Mouse (Mus musculus): ENCODE data around the gene Fgr. TPM values are rescaled to one million over a fixed set of nuclear protein-coding genes. Genes with fewer than 3 reads are reported as not detected.

Fgr gene
- polyA plus RNA-seq, 1 experiment, result not detected

DNA sequence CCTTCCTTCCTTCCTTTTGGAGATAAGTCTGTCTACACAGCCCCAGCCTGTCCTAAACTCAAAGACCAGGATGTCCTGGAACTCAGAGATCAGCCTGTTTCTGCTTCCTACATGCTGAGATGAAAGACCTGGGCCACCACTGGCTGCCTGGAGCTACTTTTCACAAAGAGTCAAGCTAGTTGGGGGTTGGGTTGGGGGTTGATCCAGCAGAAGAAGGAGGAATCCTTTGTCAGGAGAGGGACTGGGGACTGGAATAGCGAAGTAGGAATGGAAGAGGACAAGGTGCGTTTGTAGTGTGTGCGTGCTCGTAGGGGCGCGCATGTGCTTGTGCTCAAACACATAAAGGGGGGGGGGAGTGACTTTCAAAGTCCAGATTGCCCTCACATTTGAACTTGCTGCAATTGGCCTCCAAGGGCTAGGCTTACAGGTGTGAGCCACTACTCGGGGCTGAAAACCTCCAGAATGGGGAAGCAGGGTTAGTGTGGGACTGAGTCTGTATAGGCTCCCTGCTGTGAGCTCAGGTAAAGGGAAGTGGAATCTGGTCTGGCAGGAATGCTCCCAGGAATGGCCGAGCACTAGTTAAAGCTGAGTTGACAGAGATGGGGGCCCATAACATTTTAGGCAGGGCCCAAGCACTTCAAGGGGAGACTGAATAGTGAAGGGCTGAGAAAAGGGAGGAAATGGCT lies 58.7 kb downstream of the Fgr start:
- no peak for TF ChIP-seq GATA1 (IDR thresholded peaks at IDR 0.05; ENCODE audit: low read length)

DNA sequence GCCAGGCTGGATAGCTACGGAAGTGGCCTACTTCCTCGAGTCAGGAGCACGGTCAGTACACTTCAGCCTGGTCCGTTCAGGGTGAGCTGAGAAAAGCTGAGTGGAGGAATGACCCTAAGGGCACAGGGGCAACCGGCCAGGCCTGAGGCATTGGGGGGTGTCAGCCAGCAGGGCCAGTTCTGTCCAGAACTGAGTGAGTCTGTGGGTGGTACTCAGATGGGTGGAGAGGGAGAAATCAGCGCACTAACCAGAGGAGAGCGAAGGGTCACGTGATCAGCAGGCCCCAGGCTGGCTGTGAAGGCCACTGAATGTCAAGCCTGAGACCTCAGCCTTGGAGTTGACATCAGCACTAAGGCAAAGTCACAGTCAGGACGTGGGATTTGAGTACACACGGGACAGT lies 60.6 kb downstream of the Fgr start:
- no peak for TF ChIP-seq GATA1 (IDR thresholded peaks at IDR 0.05; ENCODE audit: low read length)

DNA sequence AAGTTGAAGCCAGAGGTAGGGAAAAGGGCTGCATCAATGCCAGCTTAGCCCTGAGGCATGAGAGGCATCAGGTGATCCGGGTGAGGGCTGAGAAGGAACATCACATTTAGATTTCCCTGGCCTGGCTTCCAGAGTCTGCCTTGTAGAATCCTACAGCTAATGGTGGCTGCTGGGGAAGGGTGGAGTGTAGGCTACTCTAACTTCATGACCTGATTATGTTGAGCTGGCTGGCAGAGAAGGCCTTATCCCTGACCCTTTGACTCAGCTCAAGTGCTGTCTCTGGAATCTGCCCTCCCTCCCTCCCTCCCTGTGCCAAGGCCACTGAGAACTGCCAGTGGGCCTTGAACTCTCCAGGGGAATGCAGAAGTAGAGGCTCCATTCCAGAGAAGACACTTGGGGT lies 61.6 kb downstream of the Fgr start:
- no peak for TF ChIP-seq GATA1 (IDR thresholded peaks at IDR 0.05; ENCODE audit: low read length)

DNA sequence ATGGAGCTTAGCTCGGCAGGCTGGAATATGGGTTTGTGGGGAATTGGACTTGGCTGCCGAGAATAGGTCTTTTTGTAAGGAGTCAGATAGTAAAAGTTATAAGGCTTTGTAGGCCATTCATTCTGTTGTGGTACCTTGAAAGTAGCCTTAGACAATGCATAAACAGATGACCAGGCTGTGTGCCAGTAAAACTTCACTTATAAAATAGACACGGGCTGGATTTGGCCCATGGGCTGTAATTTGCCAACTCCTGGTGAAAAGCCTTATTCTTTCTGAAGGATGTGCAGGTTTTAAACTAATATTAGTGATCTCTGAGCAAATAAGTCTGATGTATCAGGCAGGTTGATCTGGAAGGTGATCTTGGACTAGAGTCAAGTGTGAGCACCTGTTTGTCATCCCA lies 62.1 kb downstream of the Fgr start:
- TF ChIP-seq GATA1 (IDR thresholded peaks at IDR 0.05; ENCODE audit: low read length), result no peak

DNA sequence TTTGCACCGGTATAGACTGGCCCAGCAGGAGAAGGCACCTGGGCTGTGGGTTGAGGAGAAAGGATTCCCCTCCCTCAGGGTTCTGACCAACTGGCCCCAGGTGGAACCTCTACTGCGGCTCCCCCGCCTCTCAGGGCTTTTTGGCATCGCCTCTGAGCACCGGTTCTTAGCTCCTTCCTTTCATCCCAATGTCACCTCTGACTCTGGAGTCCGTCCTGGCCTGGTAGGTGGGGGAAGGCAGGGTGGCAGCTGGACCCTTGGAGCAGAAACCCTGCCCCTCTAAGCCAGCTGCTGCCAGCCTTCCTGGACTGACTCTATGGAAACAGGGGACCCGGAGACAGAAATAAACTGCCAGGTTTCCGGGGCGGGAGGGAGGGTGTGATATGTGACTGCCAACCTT lies 63.4 kb downstream of the Fgr start:
- no peak for TF ChIP-seq GATA1 (IDR thresholded peaks at IDR 0.05; ENCODE audit: low read length)

GRCm38 (mm10) chr4:133037798-133038197 lies 63.9 kb downstream of the Fgr start:
- no peak for TF ChIP-seq GATA1 (IDR thresholded peaks at IDR 0.05; ENCODE audit: low read length)

GRCm38 (mm10) chr4:133038521-133039115 lies 64.7 kb downstream of the Fgr start:
- no peak for TF ChIP-seq GATA1 (IDR thresholded peaks at IDR 0.05; ENCODE audit: low read length)

DNA sequence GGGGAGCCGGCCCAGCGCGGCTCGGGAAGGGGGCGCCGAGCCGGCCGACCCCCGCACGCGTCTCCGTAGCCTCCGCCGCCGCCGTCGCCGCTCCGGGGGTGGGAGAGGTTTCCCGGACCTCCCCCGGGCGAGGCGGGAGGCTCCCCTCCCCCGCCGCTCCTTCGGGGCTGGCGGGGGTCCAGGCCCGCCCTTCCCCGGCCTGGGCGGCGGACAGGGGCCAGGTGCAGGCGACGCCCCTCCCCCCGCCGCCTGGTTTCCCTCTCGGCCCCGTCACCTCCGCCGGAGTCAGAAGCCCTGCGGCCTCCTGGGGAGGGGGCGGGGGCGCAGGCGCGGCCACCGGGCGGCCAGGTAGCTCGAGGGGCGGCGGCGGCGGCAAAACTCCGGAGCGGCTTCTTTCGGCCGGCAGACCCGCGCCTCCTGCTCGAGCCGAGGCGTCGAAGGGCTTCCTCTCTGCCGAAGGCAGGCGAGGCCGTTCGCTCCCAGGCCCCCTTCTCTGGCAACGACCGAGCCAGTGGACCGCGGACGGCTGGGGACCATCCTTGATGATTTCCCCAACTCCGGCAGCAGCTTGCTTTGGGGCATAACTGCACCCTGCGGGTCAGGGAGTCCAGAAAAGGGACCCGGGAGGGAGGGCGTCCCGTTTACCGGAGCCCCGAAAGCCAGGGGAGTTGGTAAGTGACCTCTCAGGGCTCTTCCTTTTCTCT lies 65.4 kb downstream of the Fgr start:
- no peak for TF ChIP-seq GATA1 (IDR thresholded peaks at IDR 0.05; ENCODE audit: low read length)

DNA sequence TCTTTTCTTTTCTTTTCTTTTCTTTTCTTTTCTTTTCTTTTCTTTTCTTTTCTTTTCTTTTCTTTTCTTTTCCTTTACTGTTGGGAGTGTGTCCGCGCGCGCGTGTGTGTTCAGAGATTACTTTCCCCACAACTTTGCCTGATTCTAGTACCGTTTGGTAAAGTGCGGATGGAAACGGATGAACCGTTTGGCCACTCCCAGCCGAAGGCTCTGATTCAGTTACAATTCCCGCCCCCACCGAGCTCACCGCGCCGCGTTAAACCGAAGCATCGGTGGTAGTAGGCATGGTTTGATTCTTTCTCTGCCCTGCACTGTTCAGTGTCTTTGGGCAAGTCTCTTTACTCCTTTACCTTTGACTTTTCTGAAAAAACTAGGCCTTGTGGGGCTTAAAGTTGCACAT lies 65.9 kb downstream of the Fgr start:
- TF ChIP-seq GATA1 (IDR thresholded peaks at IDR 0.05; ENCODE audit: low read length), result no peak

DNA sequence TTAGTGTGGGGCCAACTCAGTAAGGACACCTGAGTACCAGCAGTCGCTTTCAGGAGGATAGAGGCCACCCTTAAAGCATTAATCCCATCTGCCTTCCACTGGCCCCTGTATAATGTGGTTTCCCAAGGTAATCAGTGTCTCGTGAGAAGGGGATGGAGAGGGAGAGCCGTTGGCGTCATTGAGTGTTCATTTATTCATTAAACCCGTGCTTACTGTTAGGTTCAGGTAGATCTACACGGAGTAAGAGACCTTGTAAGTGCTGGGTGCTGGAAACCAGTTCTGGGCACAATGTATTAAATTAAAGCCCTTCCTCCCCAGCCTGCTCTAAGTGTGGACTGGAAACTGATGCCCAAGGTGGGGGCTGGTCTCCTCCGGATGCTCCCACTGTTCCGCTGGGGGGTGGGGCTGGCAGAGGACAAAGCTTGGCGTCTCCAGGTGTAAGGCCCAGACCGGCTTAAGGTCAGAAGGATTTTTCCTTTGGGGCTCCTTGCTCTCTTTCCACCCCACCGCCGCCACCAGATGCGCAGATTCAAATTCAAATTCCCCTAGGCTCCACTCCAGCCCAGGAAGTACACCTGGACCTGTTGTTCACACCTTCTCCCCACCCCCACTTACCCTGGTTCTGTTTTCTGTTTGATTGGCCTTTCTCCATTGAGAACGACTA lies 66.5 kb downstream of the Fgr start:
- no peak for TF ChIP-seq GATA1 (IDR thresholded peaks at IDR 0.05; ENCODE audit: low read length)

DNA sequence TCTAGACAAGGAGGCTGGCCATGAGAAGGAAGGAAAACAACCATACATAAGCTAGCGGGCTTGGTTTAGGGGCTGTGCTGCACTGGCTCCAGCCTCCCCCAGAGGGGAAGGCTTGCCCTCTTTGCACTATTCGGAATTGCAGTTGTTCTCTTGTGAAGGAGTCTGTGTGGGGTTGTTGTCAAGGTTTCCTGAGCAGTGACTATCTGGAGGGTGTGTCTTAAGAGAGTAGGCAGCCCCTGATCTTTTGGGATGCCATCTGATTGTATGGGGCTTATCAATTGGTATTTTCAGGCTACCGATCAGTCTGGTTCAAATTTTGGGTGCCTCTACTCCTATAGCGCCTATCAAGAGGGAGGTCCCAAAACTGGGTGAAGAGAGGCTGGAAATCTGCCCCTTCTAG lies 68.3 kb downstream of the Fgr start:
- TF ChIP-seq GATA1 (IDR thresholded peaks at IDR 0.05; ENCODE audit: low read length), result no peak

DNA sequence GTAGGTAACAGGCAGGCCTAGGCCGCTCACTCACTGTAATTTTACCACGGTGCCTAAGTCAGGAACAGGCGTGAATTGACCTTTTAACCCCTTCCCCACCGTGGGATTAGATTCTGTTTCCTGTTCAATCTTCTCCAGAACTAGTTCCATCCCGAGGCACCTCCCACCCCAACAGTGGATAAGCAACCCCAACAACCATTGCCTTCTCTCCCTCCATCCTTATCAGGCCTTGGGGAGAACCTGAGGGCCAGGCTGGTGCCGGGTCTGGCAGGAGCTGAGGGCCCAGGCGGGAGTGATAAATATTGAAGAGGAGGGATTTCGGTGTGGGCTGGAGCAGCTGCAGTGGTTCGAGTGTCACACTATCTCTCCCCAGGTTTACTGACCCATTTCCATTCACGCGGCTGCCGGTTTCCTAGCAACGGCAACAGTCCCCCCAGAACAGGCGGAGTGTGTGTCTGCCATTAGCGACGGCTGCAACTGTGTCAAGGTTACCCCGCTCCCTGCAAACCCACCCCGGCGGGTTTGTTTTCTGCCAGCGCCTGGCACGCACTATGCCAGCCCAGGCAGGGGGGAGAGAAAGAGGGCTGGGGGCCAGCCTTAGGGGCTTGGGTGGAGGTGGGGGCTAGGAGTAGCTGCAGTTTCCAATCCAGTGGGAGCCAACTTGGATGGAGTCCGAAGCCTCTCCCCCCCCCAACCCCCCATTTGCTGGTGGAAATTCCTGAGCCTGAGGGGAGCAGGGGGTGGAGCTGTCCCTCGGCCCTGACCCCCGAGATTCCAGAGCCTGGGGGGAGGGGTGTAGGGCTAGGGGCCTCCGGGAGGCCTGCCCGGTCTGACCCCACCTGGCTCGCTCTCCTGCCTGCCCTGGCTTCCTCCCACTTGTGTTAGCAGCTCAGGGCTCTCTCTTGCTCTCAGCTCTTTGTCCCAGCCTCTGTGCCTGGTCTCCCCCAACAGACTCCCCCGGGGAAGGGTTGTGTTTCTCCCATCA lies 69.0 kb downstream of the Fgr start:
- TF ChIP-seq GATA1 (IDR thresholded peaks at IDR 0.05; ENCODE audit: low read length), result no peak

DNA sequence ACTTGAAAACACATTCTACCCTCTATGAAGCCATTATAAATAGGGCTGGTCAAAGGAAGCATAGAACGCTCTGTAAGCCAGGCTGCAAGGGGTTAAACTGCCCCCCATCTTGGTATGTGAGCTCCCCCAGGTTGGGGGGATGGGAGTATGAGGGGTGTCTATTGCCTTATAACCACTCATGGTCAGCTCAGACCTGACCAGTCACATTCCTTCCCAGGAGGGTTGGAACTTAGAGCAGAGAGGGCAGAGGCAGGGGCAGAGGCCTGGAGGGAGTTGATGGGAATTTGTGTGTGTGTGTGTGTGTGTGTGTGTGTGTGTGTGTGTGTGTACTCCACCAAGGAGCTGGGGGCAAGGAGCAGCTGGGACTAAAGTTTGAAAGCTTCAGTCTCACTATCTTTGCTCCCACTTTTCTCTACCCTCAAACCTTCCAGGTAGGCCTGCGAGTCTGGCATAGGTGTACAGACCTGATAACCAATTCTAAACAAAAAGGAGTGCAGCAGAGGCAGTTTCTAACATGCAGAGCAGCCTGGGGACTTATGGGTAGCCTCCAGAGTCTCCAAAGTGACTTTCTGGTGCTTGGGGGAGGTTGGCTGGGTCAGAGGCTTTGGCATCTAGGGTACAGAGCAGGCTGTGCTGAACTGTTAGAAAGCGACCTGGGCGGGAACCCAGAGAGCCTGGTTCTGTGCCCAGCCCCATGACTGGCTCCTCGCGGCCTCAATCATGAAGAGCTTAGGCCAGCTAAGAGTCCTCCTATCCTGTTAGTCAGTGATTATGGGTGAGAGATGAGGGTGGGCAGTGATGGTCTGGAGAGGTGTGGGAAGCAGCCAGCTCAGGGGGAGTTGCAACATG lies 70.1 kb downstream of the Fgr start:
- TF ChIP-seq GATA1 (IDR thresholded peaks at IDR 0.05; ENCODE audit: low read length), result no peak

DNA sequence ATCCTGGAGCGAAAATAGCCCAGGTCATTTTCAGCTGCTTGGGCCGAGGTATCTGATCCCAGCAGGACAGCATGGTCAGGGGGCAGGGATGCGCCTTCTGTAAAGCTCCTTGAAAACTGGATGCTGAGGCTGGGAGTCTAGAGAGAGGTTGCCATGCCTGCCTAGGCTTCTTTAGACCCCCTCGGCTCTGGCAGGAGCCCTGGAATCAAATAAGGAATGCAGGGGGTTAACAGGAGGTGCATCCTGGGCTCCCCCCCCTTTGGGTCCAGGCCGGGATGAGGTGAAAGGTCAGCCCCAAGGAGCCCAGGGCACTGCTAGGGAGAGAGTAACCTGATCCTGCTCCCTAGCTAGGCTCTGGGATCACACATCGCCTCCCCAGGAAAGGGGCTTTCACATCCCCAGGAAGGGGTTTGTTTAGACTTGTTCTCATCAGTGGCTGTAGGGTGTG lies 70.8 kb downstream of the Fgr start:
- TF ChIP-seq GATA1 (IDR thresholded peaks at IDR 0.05; ENCODE audit: low read length), result no peak

Data from G1E-ER4 (cell line).